Mouse (Mus musculus) liver, postnatal 0 days (tissue): Measurements from ENCODE around the gene Gm20388.

Experiments
- CTCF ChIP-seq: sonication (generic); IDR thresholded peaks from 2 replicates; pipeline ENCODE4 v1.5.1; 2016; ENCODE audit warnings: antibody characterized with exemption, low read depth
- EP300 ChIP-seq: IDR thresholded peaks from 2 replicates; pipeline ENCODE4 v1.6.1; 2016; ENCODE audit warnings: antibody characterized with exemption, low read depth, mild to moderate bottlenecking

DNA sequence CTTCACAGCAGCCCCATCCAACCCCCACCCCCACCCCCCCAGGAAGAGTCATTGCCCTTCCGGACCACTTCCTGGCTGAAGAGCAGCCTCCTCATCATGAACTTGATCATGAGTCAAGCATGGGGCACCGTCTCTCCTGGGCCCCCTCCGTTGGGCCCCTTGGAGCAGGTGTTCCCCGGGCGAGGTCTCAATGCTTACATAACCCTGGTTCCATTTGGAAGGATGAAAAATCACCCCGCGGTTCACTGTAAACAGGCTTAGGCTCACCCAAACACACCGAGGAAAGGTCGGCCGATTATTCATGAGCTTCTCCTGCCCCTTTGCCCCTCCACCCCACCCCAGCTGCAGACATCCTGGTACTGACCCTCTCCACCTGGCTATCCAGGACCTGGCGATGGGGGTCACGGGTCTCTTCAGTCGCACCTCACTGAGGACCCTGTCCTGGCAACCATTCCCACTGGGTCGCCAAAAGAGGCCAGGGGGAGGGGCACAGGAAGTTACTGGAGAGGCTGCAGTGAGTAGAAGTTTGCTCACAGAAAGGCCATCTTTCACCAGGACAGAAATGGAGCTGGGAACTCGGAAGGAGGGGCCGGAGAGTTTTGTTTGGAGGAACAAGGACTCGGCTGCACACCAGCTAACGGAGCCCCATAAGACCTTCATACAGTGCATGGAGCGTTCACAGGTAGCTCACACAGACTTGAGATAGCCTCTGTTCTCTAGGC, 1133.2 kb downstream of the Gm20388 start:
- TF ChIP-seq CTCF, result no peak
- TF ChIP-seq EP300, result no peak
